11 mouse cellular contexts compared by ENCODE assay signal in genomic region chr4:86019586-86019985, GRCm38 (mm10).
A peak's percentile ranks its signal among the peaks of the same experiment; 100 is the strongest.
DNase-seq lines count a peak whose midpoint lies in the region; ATAC-seq and TF ChIP-seq lines count a peak whose summit lies in the region.
"Had no signal": no experiment of that assay in that cellular context is flagged by ENCODE, and none has a peak within 500 bp of the region (broad histone marks: within the 10 kb centered on the region; RNA-seq: fewer than 3 reads in every experiment).

No protein-coding gene starts in this region.

- TF ChIP-seq CTCF in G1E (IDR thresholded peaks at IDR 0.05; ENCODE audit: low read depth, low read length) = no peak

- peak; percentile 16 for DNase-seq in gastrocnemius, postnatal 10 days
- DNase-seq in gastrocnemius, postnatal 25 days = no peak
- peak; percentile 12 for DNase-seq in G1E (ENCODE audit: low spot score)
- peak; percentile 78 for DNase-seq in embryonic facial prominence, embryonic 14.5 days (ENCODE audit: low spot score)
- DNase-seq in midbrain, embryonic 11.5 days (ENCODE audit: low spot score, missing footprints) = no peak
- no peak for DNase-seq in thymus, postnatal 36 days
- no peak for DNase-seq in kidney, adult 8-10 months
- DNase-seq in layer of hippocampus, adult 11-12 months (ENCODE audit: low spot score) = no peak
- DNase-seq: heart, postnatal 36 days; liver had no signal

- H3K9me3 ChIP-seq in G1E (replicated peaks) = no peaks in the 10 kb centered on the region
- no peaks in the 10 kb centered on the region for H3K9me3 ChIP-seq in embryonic facial prominence, embryonic 14.5 days (ENCODE audit: control insufficient read depth, low read length)
- no peaks in the 10 kb centered on the region for H3K9me3 ChIP-seq in midbrain, embryonic 11.5 days (ENCODE audit: control insufficient read depth, low read length)

- no peak overlapping the region for H3K9ac ChIP-seq in embryonic facial prominence, embryonic 14.5 days (ENCODE audit: low read depth, low read length)
- no peak overlapping the region for H3K9ac ChIP-seq in midbrain, embryonic 11.5 days (ENCODE audit: low read length)

- 32% methylated on average over 4 of the region's 4 CpGs for WGBS in embryonic facial prominence, embryonic 14.5 days
- 23% methylated on average over 4 of the region's 4 CpGs for WGBS in midbrain, embryonic 11.5 days

- H3K27ac ChIP-seq in embryonic facial prominence, embryonic 14.5 days (replicated peaks; ENCODE audit: low read depth, low read length) = no peak overlapping the region
- H3K27ac ChIP-seq in midbrain, embryonic 11.5 days (ENCODE audit: low read depth, low read length) = no peak overlapping the region
- H3K27ac ChIP-seq: macrophage had no signal

- H3K36me3 ChIP-seq in G1E (replicated peaks) = no peaks in the 10 kb centered on the region
- H3K36me3 ChIP-seq in embryonic facial prominence, embryonic 14.5 days (ENCODE audit: control insufficient read depth, insufficient read depth, low read length) = no peaks in the 10 kb centered on the region
- H3K36me3 ChIP-seq in midbrain, embryonic 11.5 days (ENCODE audit: control insufficient read depth, insufficient read depth, low read length) = no peaks in the 10 kb centered on the region

- H3K4me2 ChIP-seq in embryonic facial prominence, embryonic 14.5 days (ENCODE audit: low read depth, low read length) = no peak overlapping the region
- no peak overlapping the region for H3K4me2 ChIP-seq in midbrain, embryonic 11.5 days

- peaks cover 47% of the 10 kb centered on the region for H3K4me1 ChIP-seq in G1E (ENCODE audit: insufficient read depth, low read depth, low read length)
- H3K4me1 ChIP-seq in embryonic facial prominence, embryonic 14.5 days (ENCODE audit: control insufficient read depth, insufficient read depth, low read length) = peaks cover 12% of the 10 kb centered on the region
- peaks cover 5% of the 10 kb centered on the region for H3K4me1 ChIP-seq in midbrain, embryonic 11.5 days (ENCODE audit: control insufficient read depth, insufficient read depth, low read length)

- no peaks in the 10 kb centered on the region for H3K27me3 ChIP-seq in G1E (ENCODE audit: insufficient read depth, low read length)
- no peaks in the 10 kb centered on the region for H3K27me3 ChIP-seq in embryonic facial prominence, embryonic 14.5 days (replicated peaks; ENCODE audit: control insufficient read depth, insufficient read depth, low read length)
- H3K27me3 ChIP-seq in midbrain, embryonic 11.5 days (ENCODE audit: control insufficient read depth, insufficient read depth, low read length) = no peaks in the 10 kb centered on the region

- no peak overlapping the region for H3K4me3 ChIP-seq in G1E (ENCODE audit: low read depth, low read length)
- no peak overlapping the region for H3K4me3 ChIP-seq in embryonic facial prominence, embryonic 14.5 days (ENCODE audit: low read depth, low read length)
- H3K4me3 ChIP-seq in midbrain, embryonic 11.5 days (ENCODE audit: low read depth, low read length) = no peak overlapping the region

- ATAC-seq in G1E (ENCODE audit: extremely low read depth, insufficient number of reproducible peaks, low FRiP score, poor library complexity, severe bottlenecking) = no peak
- peak; percentile 83 for ATAC-seq in embryonic facial prominence, embryonic 14.5 days (ENCODE audit: low read depth)
- peak; percentile 52; the same call in 1 of the 2 replicates for ATAC-seq in midbrain, embryonic 11.5 days (ENCODE audit: low FRiP score)

Comparison
In these comparisons a context has a peak if more than half of its experiments do, and no peak if none do; other contexts are left out.
1. DNase-seq: peak in gastrocnemius, postnatal 10 days (single experiment), G1E (single experiment) and embryonic facial prominence, embryonic 14.5 days (single experiment); none in gastrocnemius, postnatal 25 days (single experiment), midbrain, embryonic 11.5 days (single experiment), thymus, postnatal 36 days (0 of 2), kidney, adult 8-10 months (0 of 2) and layer of hippocampus, adult 11-12 months (single experiment).